Comparison of ENCODE assay signal across 8 mouse cellular contexts in the genomic region with DNA sequence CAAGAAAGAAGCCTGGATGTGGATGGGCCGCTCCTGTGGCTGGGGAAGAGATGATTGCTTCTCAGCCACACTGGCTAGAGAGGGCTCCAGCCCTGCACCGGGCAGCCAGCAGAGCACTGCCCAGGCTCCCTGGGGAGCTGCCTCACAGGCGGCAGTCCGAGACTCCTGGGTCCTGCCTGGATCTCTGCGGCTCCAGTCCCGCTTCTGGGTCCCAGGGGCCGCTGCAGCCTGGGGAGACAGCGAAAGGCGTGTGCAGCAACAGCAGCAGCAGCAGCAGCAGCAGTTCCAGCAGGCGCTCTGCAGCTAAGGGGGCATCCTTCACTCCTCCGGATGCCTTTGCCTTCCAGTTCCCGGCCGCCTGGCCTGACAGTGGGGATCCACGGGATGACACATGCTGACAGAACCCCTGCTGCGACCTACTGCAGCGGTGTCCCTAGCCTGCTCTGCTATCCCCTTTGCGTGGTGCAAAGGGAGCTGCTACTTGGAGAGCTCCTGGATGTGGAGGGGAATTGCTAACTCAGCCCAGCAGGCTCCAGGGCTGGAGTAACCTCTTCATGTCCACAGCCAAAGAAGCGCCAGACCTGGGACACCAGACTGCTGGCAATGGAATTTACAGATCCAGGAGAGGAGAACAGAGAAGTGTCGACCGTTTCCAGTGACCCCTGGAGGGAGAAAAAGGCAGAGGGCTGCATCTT.
DNase-seq lines count a peak whose midpoint lies in the region; ATAC-seq lines count a peak whose summit lies in the region.

No protein-coding gene starts in this region.

- H3K4me3 ChIP-seq in heart, embryonic 10.5 days: peak overlapping the region; percentile 53
- peak overlapping the region; percentile 19 for H3K4me3 ChIP-seq in forebrain, embryonic 12.5 days (replicated peaks)
- peak overlapping the region; percentile 20 for H3K4me3 ChIP-seq in intestine, embryonic 15.5 days (replicated peaks)
- peak overlapping the region; percentile 4; the same call in 1 of the 2 replicates for H3K4me3 ChIP-seq in midbrain, embryonic 11.5 days (ENCODE audit: low read depth, low read length)

- no peaks in the 10 kb centered on the region for H3K36me3 ChIP-seq in heart, embryonic 10.5 days
- no peaks in the 10 kb centered on the region for H3K36me3 ChIP-seq in forebrain, embryonic 12.5 days (replicated peaks)
- H3K36me3 ChIP-seq in intestine, embryonic 15.5 days: no peaks in the 10 kb centered on the region
- no peaks in the 10 kb centered on the region for H3K36me3 ChIP-seq in midbrain, embryonic 11.5 days (ENCODE audit: control insufficient read depth, insufficient read depth, low read length)

- 0 out of 2 replicates have a peak overlapping the region, but pooled peaks have one; percentile 36 for H3K27ac ChIP-seq in heart, embryonic 10.5 days
- H3K27ac ChIP-seq in forebrain, embryonic 12.5 days: no peak overlapping the region
- no peak overlapping the region for H3K27ac ChIP-seq in intestine, embryonic 15.5 days
- no peak overlapping the region for H3K27ac ChIP-seq in midbrain, embryonic 11.5 days (ENCODE audit: low read depth, low read length)

- H3K9ac ChIP-seq in forebrain, embryonic 12.5 days: peak overlapping the region; percentile 42
- no peak overlapping the region for H3K9ac ChIP-seq in intestine, embryonic 15.5 days
- H3K9ac ChIP-seq in midbrain, embryonic 11.5 days (ENCODE audit: low read length): peak overlapping the region; percentile 41

- no peak for ATAC-seq in forebrain, embryonic 12.5 days (ENCODE audit: low FRiP score)
- no peak for ATAC-seq in intestine, embryonic 15.5 days
- ATAC-seq in midbrain, embryonic 11.5 days (ENCODE audit: low FRiP score): peak; percentile 24; the same call in 1 of the 2 replicates

- H3K4me1 ChIP-seq in heart, embryonic 10.5 days: peaks cover 10% of the 10 kb centered on the region
- peaks cover 12% of the 10 kb centered on the region for H3K4me1 ChIP-seq in forebrain, embryonic 12.5 days
- H3K4me1 ChIP-seq in intestine, embryonic 15.5 days (replicated peaks): peaks cover 7% of the 10 kb centered on the region
- 0 out of 2 replicates have a peak, but pooled peaks cover 2% of the 10 kb centered on the region for H3K4me1 ChIP-seq in midbrain, embryonic 11.5 days (ENCODE audit: control insufficient read depth, insufficient read depth, low read length)

- DNase-seq in heart, embryonic 10.5 days (ENCODE audit: low spot score): no peak
- DNase-seq in heart, postnatal 25 days (ENCODE audit: low spot score): no peak
- peak; percentile 25 for DNase-seq in R1 (ENCODE audit: low read depth, low spot score)
- peak; percentile 86 for DNase-seq in midbrain, embryonic 11.5 days (ENCODE audit: low spot score, missing footprints)
- no peak for DNase-seq in frontal cortex, postnatal 25 days (ENCODE audit: low spot score in 2 of 2)
- DNase-seq in spleen, adult 12 weeks (ENCODE audit: low spot score): no peak

- intact Hi-C loops in heart, postnatal 25 days (cut with DNase I): no loop called here

- WGBS in heart, embryonic 10.5 days: under 1% methylated on average over 20 of the region's 20 CpGs
- 5% methylated on average over 20 of the region's 20 CpGs for WGBS in forebrain, embryonic 12.5 days
- 5% methylated on average over 20 of the region's 20 CpGs for WGBS in intestine, embryonic 15.5 days
- WGBS in midbrain, embryonic 11.5 days: 4% methylated on average over 19 of the region's 20 CpGs

- H3K27me3 ChIP-seq in heart, embryonic 10.5 days (ENCODE audit: insufficient read depth, poor library complexity, severe bottlenecking): peaks cover 45% of the 10 kb centered on the region
- H3K27me3 ChIP-seq in forebrain, embryonic 12.5 days: peaks cover 15% of the 10 kb centered on the region; the same call in 1 of the 2 replicates
- H3K27me3 ChIP-seq in intestine, embryonic 15.5 days (replicated peaks): 0 out of 2 replicates have a peak, but pooled peaks cover 4% of the 10 kb centered on the region
- no peaks in the 10 kb centered on the region for H3K27me3 ChIP-seq in midbrain, embryonic 11.5 days (ENCODE audit: control insufficient read depth, insufficient read depth, low read length)

- no peaks in the 10 kb centered on the region for H3K9me3 ChIP-seq in heart, embryonic 10.5 days
- no peaks in the 10 kb centered on the region for H3K9me3 ChIP-seq in forebrain, embryonic 12.5 days
- no peaks in the 10 kb centered on the region for H3K9me3 ChIP-seq in intestine, embryonic 15.5 days
- no peaks in the 10 kb centered on the region; the same call in 1 of the 2 replicates for H3K9me3 ChIP-seq in midbrain, embryonic 11.5 days (ENCODE audit: control insufficient read depth, low read length)

- H3K4me2 ChIP-seq in forebrain, embryonic 12.5 days: peak overlapping the region; percentile 48
- peak overlapping the region; percentile 70 for H3K4me2 ChIP-seq in intestine, embryonic 15.5 days (replicated peaks)
- H3K4me2 ChIP-seq in midbrain, embryonic 11.5 days: peak overlapping the region; percentile 36

Comparison
In these comparisons a context has a peak if more than half of its experiments do, and no peak if none do; other contexts are left out.
1. DNase-seq: peak in R1 (single experiment) and midbrain, embryonic 11.5 days (single experiment); none in heart, embryonic 10.5 days (single experiment), heart, postnatal 25 days (single experiment), frontal cortex, postnatal 25 days (0 of 2) and spleen, adult 12 weeks (single experiment).
2. Peak in every context shown above with its lines, with median percentiles within 50 percentile points of each other: H3K4me3 ChIP-seq and H3K4me2 ChIP-seq.